Mouse (Mus musculus): ENCODE measurements around the gene Nedd9. TPM values are rescaled to one million over a fixed set of nuclear protein-coding genes. Genes with fewer than 3 reads are reported as not detected.

The Nedd9 gene
- total and polyA plus RNA-seq, 3 experiments, result 0.15 to 0.25 TPM; not detected in 1

GRCm38 (mm10) chr13:41459683-41460286 is 27.4 kb downstream of the Nedd9 start:
- Histone ChIP-seq H3K4me1 (ENCODE audit: control insufficient read depth in 1 of 2, insufficient read depth in 2 of 2, low read length in 2 of 2) (no peaks in the 10 kb centered on the region), H3K27ac (ENCODE audit: control insufficient read depth, low read depth, low read length) (no peak overlapping the region), H3K79me2 (ENCODE audit: control insufficient read depth, insufficient read depth, low read length, poor library complexity) (no peaks in the 10 kb centered on the region), H3K9me3 (replicated peaks; ENCODE audit: insufficient read depth, low read length) (no peaks in the 10 kb centered on the region), H3K36me3 (ENCODE audit: control insufficient read depth in 1 of 2, insufficient read depth in 2 of 2, low read length in 2 of 2) (no peaks in the 10 kb centered on the region), H3K27me3 (ENCODE audit: control insufficient read depth in 1 of 2, insufficient read depth in 2 of 2, low read length in 2 of 2) (peaks cover 0 to 2% of the 10 kb centered on the region in 2 experiments; a peak in 1 of 4 replicates), H3K4me3 (ENCODE audit: control insufficient read depth in 1 of 2, insufficient read depth in 1 of 2, low read depth in 2 of 2, low read length in 2 of 2) (no peak overlapping the region), H3K9ac (ENCODE audit: control insufficient read depth, low read depth, low read length, poor library complexity, severe bottlenecking) (no peak overlapping the region)
- TF ChIP-seq MAZ (IDR thresholded peaks at IDR 0.05; ENCODE audit: low read depth, low read length) (no peak), SMC3 (IDR thresholded peaks at IDR 0.05; ENCODE audit: low read depth, low read length) (no peak), MEF2A (IDR thresholded peaks at IDR 0.05; ENCODE audit: extremely low read depth, insufficient replicate concordance, low read depth, low read length, poor library complexity, severe bottlenecking) (no peak), USF2 (IDR thresholded peaks at IDR 0.05; ENCODE audit: borderline replicate concordance in 1 of 2, insufficient read depth in 1 of 2, low read depth in 1 of 2, low read length in 2 of 2) (no peak), E2F4 (IDR thresholded peaks at IDR 0.05; ENCODE audit: borderline replicate concordance, low read depth, low read length) (no peak), ELF1 (IDR thresholded peaks at IDR 0.05; ENCODE audit: low read depth, low read length) (no peak), MAFK (IDR thresholded peaks at IDR 0.05; ENCODE audit: borderline replicate concordance, low read depth, low read length) (no peak), POLR2AphosphoS5 (IDR thresholded peaks at IDR 0.05; ENCODE audit: borderline replicate concordance, low read depth, low read length) (no peak), HCFC1 (IDR thresholded peaks at IDR 0.05; ENCODE audit: low read depth, low read length) (no peak), RCOR1 (IDR thresholded peaks at IDR 0.05; ENCODE audit: low read depth, low read length) (no peak), ZNF384 (IDR thresholded peaks at IDR 0.05; ENCODE audit: low read depth, low read length) (no peak), ZMIZ1 (IDR thresholded peaks at IDR 0.05; ENCODE audit: low read depth, low read length) (no peak), RAD21 (IDR thresholded peaks at IDR 0.05; ENCODE audit: low read depth, low read length) (no peak), CHD2 (IDR thresholded peaks at IDR 0.05; ENCODE audit: low read length) (no peak), MYC (IDR thresholded peaks at IDR 0.05; ENCODE audit: low read depth, low read length) (no peak), TCF12 (IDR thresholded peaks at IDR 0.05; ENCODE audit: low read depth, low read length) (no peak)
- no peak for DNase-seq (ENCODE audit: low read depth, low spot score)

GRCm38 (mm10) chr13:41458709-41459108 is 28.5 kb downstream of the Nedd9 start:
- Histone ChIP-seq H3K4me3 (ENCODE audit: control insufficient read depth in 1 of 2, insufficient read depth in 1 of 2, low read depth in 2 of 2, low read length in 2 of 2) (no peak overlapping the region), H3K27me3 (ENCODE audit: control insufficient read depth in 1 of 2, insufficient read depth in 2 of 2, low read length in 2 of 2) (peaks cover 0 to 2% of the 10 kb centered on the region in 2 experiments; a peak in 1 of 4 replicates), H3K4me1 (ENCODE audit: control insufficient read depth in 1 of 2, insufficient read depth in 2 of 2, low read length in 2 of 2) (no peaks in the 10 kb centered on the region), H3K36me3 (ENCODE audit: control insufficient read depth in 1 of 2, insufficient read depth in 2 of 2, low read length in 2 of 2) (no peaks in the 10 kb centered on the region), H3K9ac (ENCODE audit: control insufficient read depth, low read depth, low read length, poor library complexity, severe bottlenecking) (no peak overlapping the region), H3K9me3 (replicated peaks; ENCODE audit: insufficient read depth, low read length) (no peaks in the 10 kb centered on the region), H3K79me2 (ENCODE audit: control insufficient read depth, insufficient read depth, low read length, poor library complexity) (no peaks in the 10 kb centered on the region), H3K27ac (ENCODE audit: control insufficient read depth, low read depth, low read length) (no peak overlapping the region)
- DNase-seq (ENCODE audit: low read depth, low spot score), result no peak
- TF ChIP-seq CHD2 (IDR thresholded peaks at IDR 0.05; ENCODE audit: low read length) (no peak), SMC3 (IDR thresholded peaks at IDR 0.05; ENCODE audit: low read depth, low read length) (no peak), MAX (IDR thresholded peaks at IDR 0.05; ENCODE audit: low read length) (no peak), TAL1 (IDR thresholded peaks at IDR 0.05; ENCODE audit: low read length) (no peak), TCF12 (IDR thresholded peaks at IDR 0.05; ENCODE audit: low read depth, low read length) (no peak), JUND (IDR thresholded peaks at IDR 0.05; ENCODE audit: low read depth, low read length) (no peak), CTCF (IDR thresholded peaks at IDR 0.05 in 2 of 3, conservative IDR thresholded peaks at IDR 0.05 in 1 of 3; ENCODE audit: control insufficient read depth in 1 of 3, insufficient read depth in 1 of 3, low read depth in 2 of 3, low read length in 3 of 3, poor library complexity in 1 of 3, severe bottlenecking in 1 of 3) (no peak), RAD21 (IDR thresholded peaks at IDR 0.05; ENCODE audit: low read depth, low read length) (no peak), ZC3H11A (IDR thresholded peaks at IDR 0.05; ENCODE audit: low read depth, low read length) (no peak), ETS1 (IDR thresholded peaks at IDR 0.05; ENCODE audit: low read depth, low read length) (no peak)
